8 mouse cellular contexts compared by ENCODE assay signal in genomic region chr6:120603454-120603853, GRCm38 (mm10).
A peak's percentile ranks its signal among the peaks of the same experiment; 100 is the strongest.
DNase-seq lines count a peak whose midpoint lies in the region; ATAC-seq and TF ChIP-seq lines count a peak whose summit lies in the region.

No protein-coding gene starts in this region.

- no peak overlapping the region for H3K27ac ChIP-seq in gastrocnemius, adult 2 months
- peak overlapping the region; percentile 94 for H3K27ac ChIP-seq in liver, embryonic 11.5 days (ENCODE audit: low read depth, low read length)

- intact Hi-C loops in gastrocnemius, adult 2 months (cut with DNase I): no loop called here

- H3K4me3 ChIP-seq in gastrocnemius, adult 2 months: no peak overlapping the region
- no peak overlapping the region for H3K4me3 ChIP-seq in liver, embryonic 11.5 days (ENCODE audit: low read depth, low read length)

- peak overlapping the region; percentile 58 for H3K9ac ChIP-seq in liver, embryonic 11.5 days (ENCODE audit: low read depth, low read length)

- ATAC-seq in liver, embryonic 11.5 days (replicated peaks; ENCODE audit: low FRiP score): peak; percentile 26; the same call in 1 of the 2 replicates

- WGBS in liver, embryonic 11.5 days: 42% methylated on average over 2 of the region's 2 CpGs

- no peaks in the 10 kb centered on the region for H3K27me3 ChIP-seq in liver, embryonic 11.5 days (replicated peaks; ENCODE audit: control insufficient read depth, insufficient read depth, low read length)

- no peaks in the 10 kb centered on the region for H3K36me3 ChIP-seq in liver, embryonic 11.5 days (ENCODE audit: control insufficient read depth, insufficient read depth, low read length)

- no peak for DNase-seq in gastrocnemius, adult 2 months
- no peak for DNase-seq in gastrocnemius, postnatal 10 days
- DNase-seq in 416B (ENCODE audit: low read depth): peak; percentile 49
- DNase-seq in adipocyte (ENCODE audit: low spot score): peak; percentile 23
- no peak for DNase-seq in liver, embryonic 11.5 days (ENCODE audit: low spot score)
- peak; percentile 52 to 69 for DNase-seq in spleen, postnatal 36 days (ENCODE audit: low spot score in 2 of 2)
- DNase-seq in cerebellum, adult 18-20 months: no peak
- no peak for DNase-seq in gastrocnemius, adult 8-10 months (ENCODE audit: low spot score in 2 of 2)

- H3K4me2 ChIP-seq in liver, embryonic 11.5 days: peak overlapping the region; percentile 36

- no peaks in the 10 kb centered on the region for H3K9me3 ChIP-seq in liver, embryonic 11.5 days (ENCODE audit: control insufficient read depth, low read length)

- TF ChIP-seq CTCF in gastrocnemius, adult 2 months (IDR thresholded peaks at IDR 0.05): peak; percentile 65

- H3K4me1 ChIP-seq in liver, embryonic 11.5 days (replicated peaks; ENCODE audit: control insufficient read depth, insufficient read depth, low read length): peaks cover 33% of the 10 kb centered on the region

Comparison
In these comparisons a context has a peak if more than half of its experiments do, and no peak if none do; other contexts are left out.
1. DNase-seq: peak in 416B (single experiment), adipocyte (single experiment) and spleen, postnatal 36 days (2 of 2); none in gastrocnemius, adult 2 months (single experiment), gastrocnemius, postnatal 10 days (single experiment), liver, embryonic 11.5 days (single experiment), cerebellum, adult 18-20 months (0 of 2) and gastrocnemius, adult 8-10 months (0 of 2).